Mouse (Mus musculus): ENCODE data around the gene Nkx1-1. TPM values are rescaled to one million over a fixed set of nuclear protein-coding genes. Genes with fewer than 3 reads are reported as not detected.

Nkx1-1 gene
- polyA plus RNA-seq, 1 experiment from 2014 or later = not detected

DNA sequence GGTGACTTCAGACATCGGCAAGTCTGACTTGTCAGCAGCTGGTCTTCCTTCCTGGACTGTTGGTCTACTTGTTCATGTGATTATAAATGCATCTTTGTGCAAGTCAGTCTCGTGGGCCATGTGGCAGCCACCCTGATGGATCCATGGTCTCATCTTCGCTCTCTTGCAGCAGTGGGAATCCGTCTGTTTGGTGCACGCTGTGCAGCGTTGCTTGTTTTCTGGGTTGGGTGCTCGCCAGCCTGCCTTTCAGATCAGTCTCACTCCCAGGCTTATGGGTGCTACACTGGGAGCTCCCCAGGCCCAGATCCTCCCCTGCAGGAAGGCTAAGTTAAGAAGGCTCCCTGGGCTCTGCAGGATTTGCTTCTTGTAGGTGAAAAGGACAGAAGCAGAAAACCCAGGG lies 36.9 kb downstream of the Nkx1-1 start:
- H3K4me1 ChIP-seq = peaks cover 18% of the 10 kb centered on the region
- 83% methylated on average over 7 of the region's 7 CpGs for WGBS
- no peak for ATAC-seq (ENCODE audit: extremely low read depth, insufficient number of reproducible peaks, low FRiP score, low TSS enrichment)

GRCm38 (mm10) chr5:33395693-33396092 lies 38.1 kb downstream of the Nkx1-1 start:
- Histone ChIP-seq H3K27ac (replicated peaks) (no peak overlapping the region), H3K36me3 (peaks cover 24% of the 10 kb centered on the region), H3K4me1 (peaks cover 14% of the 10 kb centered on the region), H3K4me2 (no peak overlapping the region), H3K27me3 (replicated peaks) (no peaks in the 10 kb centered on the region; the same call in 1 of the 2 replicates), H3K4me3 (no peak overlapping the region), H3K9me3 (no peaks in the 10 kb centered on the region), H3K9ac (no peak overlapping the region)
- ATAC-seq (ENCODE audit: extremely low read depth, insufficient number of reproducible peaks, low FRiP score, low TSS enrichment) = no peak
- WGBS = 84% methylated on average over 11 of the region's 11 CpGs

More for the DNA sequence above, 36.9 kb downstream of the Nkx1-1 start:
- Histone ChIP-seq H3K4me3 (no peak overlapping the region), H3K4me2 (no peak overlapping the region), H3K27me3 (replicated peaks) (no peaks in the 10 kb centered on the region; the same call in 1 of the 2 replicates), H3K36me3 (peaks cover 15% of the 10 kb centered on the region), H3K9me3 (no peaks in the 10 kb centered on the region), H3K27ac (replicated peaks) (no peak overlapping the region), H3K9ac (no peak overlapping the region)

DNA sequence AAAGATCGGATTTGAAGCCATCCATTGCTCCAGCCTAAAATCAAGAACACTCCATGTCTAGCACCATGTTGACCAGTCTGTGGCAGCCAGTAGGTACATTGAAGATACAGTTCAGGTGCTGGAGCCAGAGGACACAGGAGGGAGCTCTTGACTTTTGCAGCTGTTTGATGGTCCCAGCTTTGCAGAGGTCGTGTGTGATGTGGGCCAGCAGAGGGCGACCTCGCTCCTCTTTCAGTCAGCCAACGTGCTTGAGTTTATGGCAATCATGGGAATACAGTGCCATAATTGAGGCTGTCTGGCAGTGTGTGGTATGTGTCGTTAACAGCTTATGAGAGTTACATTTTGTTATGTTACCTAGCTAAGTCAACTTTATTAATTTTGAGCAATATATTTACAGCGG lies 40.0 kb downstream of the Nkx1-1 start:
- no peak overlapping the region for H3K9ac ChIP-seq
- H3K27me3 ChIP-seq (replicated peaks) = no peaks in the 10 kb centered on the region; the same call in 1 of the 2 replicates
- no peaks in the 10 kb centered on the region for H3K4me1 ChIP-seq
- H3K36me3 ChIP-seq = peaks cover 35% of the 10 kb centered on the region
- no peak overlapping the region for H3K27ac ChIP-seq (replicated peaks)
- no peaks in the 10 kb centered on the region for H3K9me3 ChIP-seq
- H3K4me3 ChIP-seq = no peak overlapping the region
- no peak overlapping the region for H3K4me2 ChIP-seq
- 17% methylated on average over 7 of the region's 7 CpGs for WGBS
- ATAC-seq (ENCODE audit: extremely low read depth, insufficient number of reproducible peaks, low FRiP score, low TSS enrichment) = no peak

DNA sequence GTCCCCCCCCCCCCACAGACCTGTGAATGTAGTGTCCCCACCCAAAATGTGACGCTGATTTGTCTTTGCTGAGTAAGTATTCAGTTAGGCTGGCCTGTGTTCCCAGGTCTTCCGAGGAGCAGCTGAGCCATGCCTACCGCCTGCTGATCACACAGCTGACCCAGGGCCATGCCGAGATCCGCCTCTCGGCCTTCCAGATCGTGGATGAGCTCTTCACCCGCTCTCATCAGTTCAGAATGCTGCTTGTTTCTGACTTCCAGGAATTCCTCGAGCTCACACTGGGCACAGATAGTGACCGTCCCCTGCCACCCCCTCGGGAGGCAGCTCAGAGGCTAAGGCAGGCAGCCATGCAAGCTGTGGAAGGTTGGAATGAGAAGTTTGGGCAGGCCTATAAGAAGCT lies 46.2 kb downstream of the Nkx1-1 start:
- H3K36me3 ChIP-seq = peaks cover 37% of the 10 kb centered on the region
- H3K9me3 ChIP-seq = no peaks in the 10 kb centered on the region
- no peaks in the 10 kb centered on the region for H3K4me1 ChIP-seq
- no peak overlapping the region for H3K4me3 ChIP-seq
- ATAC-seq (ENCODE audit: extremely low read depth, insufficient number of reproducible peaks, low FRiP score, low TSS enrichment) = no peak
- H3K4me2 ChIP-seq = no peak overlapping the region
- H3K27ac ChIP-seq (replicated peaks) = no peak overlapping the region
- H3K27me3 ChIP-seq (replicated peaks) = no peaks in the 10 kb centered on the region
- H3K9ac ChIP-seq = no peak overlapping the region
- 62% methylated on average over 11 of the region's 11 CpGs for WGBS

Other genes with a start within 250 kb of the Nkx1-1 start
- 89.8 and 95.2 TPM in 2 replicates for gene Spon2, start 215.5 kb downstream of the Nkx1-1 start, polyA plus RNA-seq (2015; fragmentation: Nextera tagmentation; extraction: Ambion mirVana)
- 206 and 234 TPM in 2 replicates for gene Ctbp1, start 159.0 kb downstream of the Nkx1-1 start, polyA plus RNA-seq (2015; fragmentation: Nextera tagmentation; extraction: Ambion mirVana)
- 121 and 135 TPM in 2 replicates for gene Maea, start 98.5 kb downstream of the Nkx1-1 start, polyA plus RNA-seq (2015; fragmentation: Nextera tagmentation; extraction: Ambion mirVana)
- gene Uvssa, start 55.4 kb downstream of the Nkx1-1 start, polyA plus RNA-seq (2015; fragmentation: Nextera tagmentation; extraction: Ambion mirVana) = 3.9 and 4.0 TPM in 2 replicates
- gene Fam53a, start 195.7 kb upstream of the Nkx1-1 start, polyA plus RNA-seq (2015; fragmentation: Nextera tagmentation; extraction: Ambion mirVana) = 46.9 and 50.2 TPM in 2 replicates
- 0.83 and 1.2 TPM in 2 replicates for gene Gm9903, start 195.9 kb upstream of the Nkx1-1 start, polyA plus RNA-seq (2015; fragmentation: Nextera tagmentation; extraction: Ambion mirVana)
- gene Slbp, start 218.6 kb upstream of the Nkx1-1 start, polyA plus RNA-seq (2015; fragmentation: Nextera tagmentation; extraction: Ambion mirVana) = 114 and 121 TPM in 2 replicates
- 122 and 125 TPM in 2 replicates for gene Tacc3, start 224.2 kb upstream of the Nkx1-1 start, polyA plus RNA-seq (2015; fragmentation: Nextera tagmentation; extraction: Ambion mirVana)
- gene Tmem129, start 224.4 kb upstream of the Nkx1-1 start, polyA plus RNA-seq (2015; fragmentation: Nextera tagmentation; extraction: Ambion mirVana) = 32.0 and 33.0 TPM in 2 replicates